Mouse (Mus musculus): ENCODE results near the gene Ehd1. TPM values are rescaled to one million over a fixed set of nuclear protein-coding genes. Genes with fewer than 3 reads are reported as not detected.
"Not testable (repeated sequence)": the region's sequence is repeated elsewhere in the genome, so short reads cannot be mapped to it uniquely, and the experiment has no call there.

Gene Ehd1
- total RNA-seq, 2 experiments from 2014 or later: 20.6 to 21.6 TPM

GRCm38 (mm10) chr19:6297641-6298040, 21.1 kb downstream of the Ehd1 start:
- peak; percentile 81 for ATAC-seq (replicated peaks; ENCODE audit: poor library complexity, severe bottlenecking)

GRCm38 (mm10) chr19:6299003-6299402, 22.5 kb downstream of the Ehd1 start:
- no peak for ATAC-seq (replicated peaks; ENCODE audit: poor library complexity, severe bottlenecking)

GRCm38 (mm10) chr19:6299450-6300267, 23.1 kb downstream of the Ehd1 start:
- peak; percentile 44 for ATAC-seq (replicated peaks; ENCODE audit: poor library complexity, severe bottlenecking)

GRCm38 (mm10) chr19:6300402-6300841, 23.9 kb downstream of the Ehd1 start:
- no peak for ATAC-seq (replicated peaks; ENCODE audit: poor library complexity, severe bottlenecking)

- no peak for ATAC-seq (replicated peaks; ENCODE audit: poor library complexity, severe bottlenecking)
Measured at GRCm38 (mm10) chr19:6302114-6302513, 25.6 kb downstream of the Ehd1 start.

- ATAC-seq (replicated peaks; ENCODE audit: poor library complexity, severe bottlenecking): peak; percentile 52
Measured at GRCm38 (mm10) chr19:6302522-6302921, 26.0 kb downstream of the Ehd1 start.

- no peak for ATAC-seq (replicated peaks; ENCODE audit: poor library complexity, severe bottlenecking)
Measured at GRCm38 (mm10) chr19:6303831-6304230, 27.3 kb downstream of the Ehd1 start.

GRCm38 (mm10) chr19:6304787-6305516, 28.4 kb downstream of the Ehd1 start:
- ATAC-seq (replicated peaks; ENCODE audit: poor library complexity, severe bottlenecking): peak; percentile 50

- no peak for ATAC-seq (replicated peaks; ENCODE audit: poor library complexity, severe bottlenecking)
Measured at GRCm38 (mm10) chr19:6305517-6306115, 29.1 kb downstream of the Ehd1 start.

- peak; percentile 38 for ATAC-seq (replicated peaks; ENCODE audit: poor library complexity, severe bottlenecking)
Measured at GRCm38 (mm10) chr19:6306137-6306551, 29.6 kb downstream of the Ehd1 start, which contains the start of gene Cdc42bpg. Gene Cdc42bpg (plus strand): TSS chr19:6306456.

- ATAC-seq (replicated peaks; ENCODE audit: poor library complexity, severe bottlenecking): peak; percentile 58
Measured at GRCm38 (mm10) chr19:6306586-6306985, 30.1 kb downstream of the Ehd1 start.

- no peak for ATAC-seq (replicated peaks; ENCODE audit: poor library complexity, severe bottlenecking)
Measured at GRCm38 (mm10) chr19:6307733-6308531, 31.4 kb downstream of the Ehd1 start.

GRCm38 (mm10) chr19:6310181-6310580, 33.7 kb downstream of the Ehd1 start:
- ATAC-seq (replicated peaks; ENCODE audit: poor library complexity, severe bottlenecking): no peak

GRCm38 (mm10) chr19:6311783-6312182, 35.3 kb downstream of the Ehd1 start:
- not testable (repeated sequence) for ATAC-seq (replicated peaks; ENCODE audit: poor library complexity, severe bottlenecking)

- no peak for ATAC-seq (replicated peaks; ENCODE audit: poor library complexity, severe bottlenecking)
Measured at GRCm38 (mm10) chr19:6313796-6314195, 37.3 kb downstream of the Ehd1 start.

GRCm38 (mm10) chr19:6314513-6314912, 38.0 kb downstream of the Ehd1 start:
- ATAC-seq (replicated peaks; ENCODE audit: poor library complexity, severe bottlenecking): no peak

- no peak for ATAC-seq (replicated peaks; ENCODE audit: poor library complexity, severe bottlenecking)
Measured at GRCm38 (mm10) chr19:6315573-6315972, 39.0 kb downstream of the Ehd1 start.

GRCm38 (mm10) chr19:6318145-6318544, 41.6 kb downstream of the Ehd1 start:
- no peak for ATAC-seq (replicated peaks; ENCODE audit: poor library complexity, severe bottlenecking)

GRCm38 (mm10) chr19:6321358-6321757, 44.8 kb downstream of the Ehd1 start:
- ATAC-seq (replicated peaks; ENCODE audit: poor library complexity, severe bottlenecking): no peak

Data from granulocyte monocyte progenitor cell, adult 5-6 weeks (primary cell).